In the genomic region with DNA sequence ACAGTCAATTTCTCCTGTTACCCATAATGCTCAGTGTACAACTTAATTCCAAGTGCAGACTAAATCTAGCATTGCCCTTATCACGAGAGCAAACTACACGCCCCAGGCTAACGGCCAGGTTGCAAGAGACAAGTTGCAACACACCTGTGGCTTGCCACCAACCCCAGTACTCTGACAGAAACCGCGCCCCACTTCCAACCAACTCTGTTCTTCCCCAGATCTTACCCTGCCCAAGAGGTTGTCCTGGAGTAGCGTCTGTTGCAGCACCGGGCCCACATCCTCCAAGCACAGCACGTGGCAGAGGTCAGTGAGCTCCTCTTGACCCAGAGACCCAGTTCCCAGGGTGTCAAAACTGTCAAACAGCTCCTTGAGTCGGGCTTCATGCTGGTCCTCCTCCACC, we compare ENCODE assay signal across 16 mouse cellular contexts. TPM values are rescaled to one million over a fixed set of nuclear protein-coding genes. Genes with fewer than 3 reads are reported as not detected.
A peak's percentile ranks its signal among the peaks of the same experiment; 100 is the strongest.
DNase-seq lines count a peak whose midpoint lies in the region; ATAC-seq lines count a peak whose summit lies in the region.
"Had no signal": no experiment of that assay in that cellular context is flagged by ENCODE, and none has a peak within 500 bp of the region (broad histone marks: within the 10 kb centered on the region; RNA-seq: fewer than 3 reads in every experiment).

No protein-coding gene starts in this region.

- no peak overlapping the region for H3K9ac ChIP-seq in intestine, embryonic 16.5 days (ENCODE audit: low read depth, low read length)
- H3K9ac ChIP-seq in lung, embryonic 16.5 days (ENCODE audit: low read length) = no peak overlapping the region

- no peak overlapping the region for H3K27ac ChIP-seq in intestine, embryonic 16.5 days (ENCODE audit: low read length)
- H3K27ac ChIP-seq in lung, embryonic 16.5 days (ENCODE audit: low read length) = no peak overlapping the region

- H3K4me2 ChIP-seq in intestine, embryonic 16.5 days (ENCODE audit: low read depth, low read length) = no peak overlapping the region
- no peak overlapping the region for H3K4me2 ChIP-seq in lung, embryonic 16.5 days (ENCODE audit: low read depth, low read length)

- peaks cover 12% of the 10 kb centered on the region for H3K4me1 ChIP-seq in intestine, embryonic 16.5 days (ENCODE audit: control insufficient read depth, insufficient read depth, low read length)
- H3K4me1 ChIP-seq in lung, embryonic 16.5 days (replicated peaks; ENCODE audit: control insufficient read depth, insufficient read depth, low read length) = peaks cover 8% of the 10 kb centered on the region; the same call in 1 of the 2 replicates

- H3K36me3 ChIP-seq in intestine, embryonic 16.5 days (ENCODE audit: control insufficient read depth, insufficient read depth, low read length) = no peaks in the 10 kb centered on the region
- no peaks in the 10 kb centered on the region for H3K36me3 ChIP-seq in lung, embryonic 16.5 days (ENCODE audit: control insufficient read depth, insufficient read depth, low read length)

- no peaks in the 10 kb centered on the region for H3K27me3 ChIP-seq in intestine, embryonic 16.5 days (replicated peaks; ENCODE audit: control insufficient read depth, insufficient read depth, low read length)
- H3K27me3 ChIP-seq in lung, embryonic 16.5 days (ENCODE audit: control insufficient read depth, insufficient read depth, low read depth, low read length) = no peaks in the 10 kb centered on the region
- H3K27me3 ChIP-seq: CH12.LX, Patski had no signal

- H3K9me3 ChIP-seq in intestine, embryonic 16.5 days (ENCODE audit: control insufficient read depth, low read length) = no peaks in the 10 kb centered on the region
- no peaks in the 10 kb centered on the region for H3K9me3 ChIP-seq in lung, embryonic 16.5 days (ENCODE audit: control insufficient read depth, low read length)

- H3K4me3 ChIP-seq in intestine, embryonic 16.5 days (ENCODE audit: low read length) = no peak overlapping the region
- no peak overlapping the region for H3K4me3 ChIP-seq in lung, embryonic 16.5 days (ENCODE audit: low read length)

- 72% methylated on average over 9 of the region's 9 CpGs for WGBS in intestine, embryonic 16.5 days
- 79% methylated on average over 9 of the region's 9 CpGs for WGBS in lung, embryonic 16.5 days

- peak; percentile 46; the same call in 1 of the 2 replicates for ATAC-seq in intestine, embryonic 16.5 days
- peak; percentile 21; the same call in 1 of the 2 replicates for ATAC-seq in lung, embryonic 16.5 days (ENCODE audit: low read depth)
- ATAC-seq in neutrophil, adult 5-6 weeks (ENCODE audit: extremely low read depth, insufficient number of reproducible peaks, low FRiP score, poor library complexity, severe bottlenecking) = peak; percentile 53; the same call in 1 of the 2 replicates
- ATAC-seq: forebrain, embryonic 16.5 days; Patski had no signal

- DNase-seq in thymus, postnatal 0 days (ENCODE audit: low spot score) = peak; percentile 50
- DNase-seq in thymus, postnatal 25 days = no peak
- no peak for DNase-seq in frontal cortex, postnatal 10 days (ENCODE audit: low spot score in 2 of 2)
- DNase-seq in MN1 (ENCODE audit: low spot score) = no peak
- DNase-seq: adrenal gland, postnatal 36 days; cerebellum, adult 11-12 months; kidney, postnatal 10 days; left cerebral cortex, postnatal 4 days had no signal

RNA-seq across cellular contexts. Expression of gene Nin, which starts 11.1 kb away (rescaled TPM):
- polyA plus RNA-seq in thymus, postnatal 0 days (2015; fragmentation: Nextera tagmentation; extraction: Ambion mirVana) = 9.1 and 11.4 TPM in 2 replicates
- polyA plus RNA-seq in intestine, embryonic 16.5 days (2015; fragmentation: Nextera tagmentation; extraction: Ambion mirVana) = 5.7 and 5.8 TPM in 2 replicates
- 11.8 and 12.5 TPM in 2 replicates for polyA plus RNA-seq in lung, embryonic 16.5 days (2015; fragmentation: Nextera tagmentation; extraction: Ambion mirVana)
- 92.8 and 95.4 TPM in 2 replicates for total RNA-seq in neutrophil, adult 5-6 weeks (2017)

RNA-seq across cellular contexts. Expression of gene Abhd12b, which starts 51.5 kb away (rescaled TPM):
- polyA plus RNA-seq in thymus, postnatal 0 days (2015; fragmentation: Nextera tagmentation; extraction: Ambion mirVana) = 0.19 TPM in 1 of 2 replicates, not detected in the other
- polyA plus RNA-seq in intestine, embryonic 16.5 days (2015; fragmentation: Nextera tagmentation; extraction: Ambion mirVana) = 0.23 and 0.28 TPM in 2 replicates
- not detected in 2 replicates for polyA plus RNA-seq in lung, embryonic 16.5 days (2015; fragmentation: Nextera tagmentation; extraction: Ambion mirVana)
- 0.70 TPM in 1 of 2 replicates, not detected in the other for total RNA-seq in neutrophil, adult 5-6 weeks (2017)
- total RNA-seq: adrenal gland, postnatal 36 days; CH12.LX; layer of hippocampus, postnatal 14 days; left cerebral cortex, postnatal 4 days had no signal
- polyA plus RNA-seq: forebrain, embryonic 16.5 days; heart, postnatal 0 days; Patski had no signal
